Mouse (Mus musculus) pancreas, adult 10 weeks (tissue): ENCODE data around the gene Cyp2a22. TPM values are rescaled to one million over a fixed set of nuclear protein-coding genes. Genes with fewer than 3 reads are reported as not detected.

Source experiments
- polyA plus RNA-seq: library from polyadenylated mRNA; stranded (reverse); fragments of 350-450 nt; fragmentation: Illumina TruSeq; extraction: RNeasy Lipid Tissue Mini Kit (QIAGEN cat#74804); gene quantifications from one replicate; pipeline ENCODE4 v1.2.3, GENCODE M21; 2015; ENCODE audit warnings: low read depth, low replicate concordance; ENCODE audit not compliant: insufficient read depth

Gene Cyp2a22
- not detected for polyA plus RNA-seq

GRCm38 (mm10) chr7:26939262-26939661, at the start of gene Cyp2a22:
TSS of gene Cyp2a22 (minus strand) at chr7:26939384.

Other genes with a start within 250 kb of the Cyp2a22 start
- gene Cyp2b19, start 182.2 kb downstream of the Cyp2a22 start, polyA plus RNA-seq = not detected
- not detected for gene Cyp2g1, start 130.5 kb downstream of the Cyp2a22 start, polyA plus RNA-seq
- gene Cyp2a5, start 104.1 kb downstream of the Cyp2a22 start, polyA plus RNA-seq = not detected
- gene Cyp2a12, start 89.7 kb upstream of the Cyp2a22 start, polyA plus RNA-seq = not detected
- 1.2 TPM for gene Cyp2f2, start 180.5 kb upstream of the Cyp2a22 start, polyA plus RNA-seq
- gene Cyp2t4, start 214.3 kb upstream of the Cyp2a22 start, polyA plus RNA-seq = not detected
- gene Egln2, start 227.4 kb upstream of the Cyp2a22 start, polyA plus RNA-seq = 21.7 TPM
- 15.1 TPM for gene Rab4b, start 239.5 kb upstream of the Cyp2a22 start, polyA plus RNA-seq
- not detected for gene Gm21983, start 241.7 kb upstream of the Cyp2a22 start, polyA plus RNA-seq
- not detected for gene Mia, start 241.8 kb upstream of the Cyp2a22 start, polyA plus RNA-seq